Mouse (Mus musculus): ENCODE data around the gene Gcnt7.
A peak's percentile ranks its signal among the peaks of the same experiment; 100 is the strongest.

Gcnt7 gene

DNA sequence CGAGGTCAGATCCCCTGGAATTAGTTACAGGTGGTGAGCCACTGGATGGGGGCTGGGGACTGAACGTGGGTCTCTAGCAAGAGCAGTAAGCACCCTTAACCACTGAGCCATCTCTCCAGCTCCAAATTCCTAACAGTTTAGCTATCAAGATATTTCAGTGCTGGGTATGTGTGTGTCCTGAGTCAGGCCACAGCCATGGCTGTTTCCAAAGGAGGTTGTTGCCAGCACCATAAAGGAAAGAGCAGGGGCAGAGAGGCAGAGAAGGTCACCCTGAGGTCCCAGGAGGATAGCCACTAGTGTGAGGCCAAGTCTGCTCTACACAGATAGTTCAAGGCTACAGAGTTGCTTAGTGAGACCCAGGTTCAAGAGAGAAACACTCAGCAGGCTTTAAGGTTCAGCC, 2.3 kb upstream of the Gcnt7 start:
- no peak for DNase-seq (ENCODE audit: low spot score in 2 of 2)

DNA sequence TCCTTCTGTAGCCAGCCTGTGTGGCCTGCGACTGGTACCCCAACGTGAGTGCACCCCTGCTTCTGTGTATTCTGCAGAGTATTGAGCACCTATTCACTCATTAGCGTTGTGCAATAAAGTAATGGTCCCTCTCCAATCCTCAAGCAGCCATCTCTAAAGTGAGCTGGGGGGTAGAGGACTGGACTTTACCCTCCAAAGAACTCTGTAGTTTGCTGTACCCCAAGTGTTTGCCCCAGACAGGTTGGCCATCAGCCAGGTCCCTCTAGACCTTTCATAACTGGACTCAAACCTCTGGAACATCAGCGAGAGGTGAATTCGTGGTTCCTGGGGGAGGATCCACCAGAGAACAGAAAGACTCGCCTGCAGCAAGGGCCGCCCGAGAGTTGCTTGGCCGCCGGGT, 5.9 kb downstream of the Gcnt7 start:
- no peak for DNase-seq (ENCODE audit: low spot score in 2 of 2)

DNA sequence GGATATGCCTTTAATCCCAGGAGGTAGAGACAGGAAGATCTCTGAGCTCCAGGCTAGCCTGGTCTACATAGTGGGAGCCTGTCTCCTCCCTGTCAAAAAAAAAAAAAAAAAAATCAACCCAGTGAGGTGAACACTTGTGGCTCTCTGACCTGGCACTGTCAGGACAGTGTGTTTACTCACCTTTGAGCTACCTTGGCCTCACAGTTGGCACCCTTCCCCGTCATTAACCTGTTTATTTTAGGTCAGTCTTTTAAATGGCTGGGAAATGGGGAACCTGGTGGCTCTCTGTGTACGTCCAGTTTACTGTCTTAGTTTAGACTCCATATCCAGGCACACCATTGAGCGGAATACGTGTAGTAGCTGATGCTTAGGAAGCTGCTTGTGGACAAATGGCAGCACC, 6.4 kb downstream of the Gcnt7 start:
- no peak for DNase-seq (ENCODE audit: low spot score in 2 of 2)

DNA sequence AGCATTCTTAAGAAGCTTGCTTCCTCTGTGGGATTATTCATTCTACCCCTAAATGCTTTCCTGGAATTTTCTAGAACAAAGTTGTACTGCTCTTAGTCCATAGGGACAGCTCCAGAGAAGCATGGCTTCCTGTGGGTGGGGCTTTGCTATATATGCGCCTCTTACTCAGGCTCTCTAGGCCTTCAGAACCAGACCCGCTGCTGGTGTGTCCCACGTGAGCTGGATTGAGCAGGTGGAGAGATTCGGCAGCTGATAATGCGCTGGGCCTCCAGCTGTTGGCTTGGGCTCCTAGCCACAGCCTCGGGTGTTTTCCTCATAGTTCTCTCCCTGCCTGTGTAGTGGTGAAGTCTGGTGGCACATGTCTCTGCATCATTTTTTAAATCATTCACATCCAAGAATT, 7.8 kb downstream of the Gcnt7 start:
- DNase-seq (ENCODE audit: low spot score in 2 of 2) = no peak

DNA sequence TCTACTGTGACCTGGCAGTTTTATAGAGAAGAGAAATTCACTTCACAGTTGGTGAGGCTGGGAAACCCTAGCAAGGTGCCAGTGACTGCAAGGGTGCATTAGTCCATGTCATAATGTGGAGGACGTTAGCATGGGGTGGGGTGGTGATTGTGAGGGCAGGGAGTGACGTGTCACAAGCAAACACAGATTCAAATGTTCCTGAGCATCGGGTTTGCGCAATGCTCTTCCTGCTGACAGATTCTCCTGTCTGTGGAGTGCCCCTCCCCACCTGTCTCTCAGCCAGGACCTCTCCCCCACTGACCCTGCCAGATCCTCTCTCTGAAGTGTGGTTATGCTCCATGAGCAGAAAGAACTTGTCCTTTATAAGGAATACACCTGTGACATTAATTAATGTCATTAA, 10.1 kb downstream of the Gcnt7 start:
- no peak for DNase-seq (ENCODE audit: low spot score in 2 of 2)

DNA sequence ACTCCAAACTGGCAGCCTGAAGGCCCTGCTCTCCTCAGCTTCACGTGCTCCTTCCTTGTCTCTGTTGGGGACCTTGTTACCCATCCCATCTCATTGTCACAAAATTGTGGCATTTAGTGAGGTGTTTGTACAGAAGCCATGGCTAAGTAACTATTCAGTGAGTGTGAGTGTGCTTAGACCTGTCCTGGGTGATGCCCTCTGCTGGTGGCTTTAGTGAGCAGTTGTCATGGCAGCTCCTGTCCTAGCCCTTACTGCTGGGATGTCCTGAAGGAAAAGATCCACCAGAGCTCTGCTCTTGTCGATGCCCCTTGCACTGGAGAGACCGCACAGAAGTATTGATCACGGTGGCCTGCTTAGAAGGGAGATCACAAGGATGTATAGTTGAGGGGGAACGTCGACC, 11.1 kb downstream of the Gcnt7 start:
- no peak for DNase-seq (ENCODE audit: low spot score in 2 of 2)

DNA sequence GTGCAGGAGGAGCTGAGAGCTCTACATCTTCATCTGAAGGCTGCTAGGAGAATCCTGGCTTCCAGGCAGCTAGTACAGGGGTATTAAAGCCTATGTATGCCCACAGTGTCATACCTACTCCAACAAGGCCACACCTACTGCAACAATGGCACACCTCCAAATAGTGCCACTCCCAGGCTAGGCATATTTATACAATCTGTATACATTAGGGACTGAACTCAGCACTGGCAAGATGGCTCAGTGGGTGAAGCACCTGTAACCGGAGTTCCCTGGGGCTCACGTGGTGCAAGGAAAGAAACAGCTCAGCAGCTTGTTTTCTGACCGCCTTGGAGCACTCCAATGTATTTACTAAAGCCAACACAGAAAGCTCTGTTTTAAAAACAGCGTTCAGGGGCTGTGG, 12.8 kb downstream of the Gcnt7 start:
- DNase-seq (ENCODE audit: low spot score in 2 of 2) = no peak

DNA sequence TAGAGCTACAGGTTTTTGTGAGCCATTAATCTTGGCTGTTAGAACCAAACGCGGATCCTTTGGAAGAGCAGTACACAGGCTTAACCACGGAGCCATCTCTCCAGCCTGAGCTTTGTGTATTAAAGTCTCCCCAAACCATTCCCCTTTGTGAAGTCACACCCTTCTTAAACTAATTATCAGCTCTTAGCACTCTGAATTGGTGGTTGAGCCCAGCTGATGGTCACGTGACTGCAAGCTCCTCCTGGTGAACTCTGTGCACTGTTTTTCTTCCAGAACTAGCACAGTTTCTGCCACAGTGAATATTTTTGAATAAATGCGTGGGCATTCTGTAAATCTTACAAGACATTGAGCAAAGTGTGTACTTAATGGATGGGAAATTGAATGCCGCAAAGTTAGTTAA, 17.2 kb downstream of the Gcnt7 start:
- no peak for DNase-seq (ENCODE audit: low spot score in 2 of 2)

DNA sequence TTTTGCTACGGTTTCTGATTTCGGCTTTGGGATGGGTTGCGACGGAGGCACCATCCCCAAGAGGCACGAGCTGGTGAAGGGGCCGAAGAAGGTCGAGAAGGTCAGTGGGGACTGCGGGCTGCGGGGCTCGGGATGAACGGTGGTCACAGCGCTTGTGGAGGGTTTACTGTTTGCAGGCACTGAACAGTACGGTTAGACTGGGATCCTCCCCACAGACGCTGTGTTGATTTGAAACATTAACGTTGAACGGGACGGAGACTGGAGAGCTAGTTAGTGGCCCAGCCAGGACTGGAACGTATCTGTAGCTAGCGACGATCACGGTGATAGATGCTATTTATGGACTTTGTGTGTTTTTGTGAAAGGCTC, 17.8 kb downstream of the Gcnt7 start:
- no peak for DNase-seq (ENCODE audit: low spot score in 2 of 2)

DNA sequence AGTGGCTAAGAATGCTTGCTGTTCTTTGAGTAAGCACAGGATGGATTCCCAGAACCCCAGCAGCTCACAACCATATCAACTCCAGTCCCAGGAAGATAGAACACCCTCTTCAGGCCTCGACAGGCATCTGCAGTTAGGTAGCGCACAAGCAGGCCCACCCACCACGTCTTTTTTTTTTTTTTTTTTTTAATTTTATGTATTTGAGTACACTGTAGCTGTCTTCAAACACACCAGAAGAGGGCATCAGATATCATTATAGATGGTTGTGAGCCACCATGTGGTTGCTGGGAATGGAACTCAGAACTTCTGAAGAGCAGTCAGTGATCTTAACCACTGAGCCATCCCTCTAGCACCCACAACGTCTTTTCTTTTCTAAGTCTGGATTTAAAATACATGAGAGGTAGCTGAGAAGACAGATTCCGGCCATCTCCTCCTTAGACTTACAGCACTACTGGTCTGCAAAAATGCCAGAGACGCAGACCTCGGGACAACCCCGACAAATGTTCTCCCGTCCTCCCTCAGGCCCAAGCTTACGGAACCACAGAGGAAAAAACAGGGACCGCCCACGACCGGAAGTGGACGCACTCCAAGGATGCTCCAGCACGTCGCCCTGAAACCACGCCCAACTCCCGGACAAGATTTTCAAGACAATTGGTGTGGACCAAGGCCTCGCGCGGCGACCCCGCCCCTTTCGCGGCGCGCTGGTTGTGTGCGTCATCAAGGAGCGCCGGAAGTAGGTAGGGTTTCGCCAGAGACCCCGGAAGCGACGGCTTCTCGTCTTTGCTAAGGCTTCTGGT, 18.4 kb downstream of the Gcnt7 start, which contains the start of gene Rtf2:
Gene Rtf2, plus strand, starts transcription at position 714 of the 797 bp plus-strand sequence.
- DNase-seq (ENCODE audit: low spot score in 2 of 2) = peak; percentile 98 to 99

DNA sequence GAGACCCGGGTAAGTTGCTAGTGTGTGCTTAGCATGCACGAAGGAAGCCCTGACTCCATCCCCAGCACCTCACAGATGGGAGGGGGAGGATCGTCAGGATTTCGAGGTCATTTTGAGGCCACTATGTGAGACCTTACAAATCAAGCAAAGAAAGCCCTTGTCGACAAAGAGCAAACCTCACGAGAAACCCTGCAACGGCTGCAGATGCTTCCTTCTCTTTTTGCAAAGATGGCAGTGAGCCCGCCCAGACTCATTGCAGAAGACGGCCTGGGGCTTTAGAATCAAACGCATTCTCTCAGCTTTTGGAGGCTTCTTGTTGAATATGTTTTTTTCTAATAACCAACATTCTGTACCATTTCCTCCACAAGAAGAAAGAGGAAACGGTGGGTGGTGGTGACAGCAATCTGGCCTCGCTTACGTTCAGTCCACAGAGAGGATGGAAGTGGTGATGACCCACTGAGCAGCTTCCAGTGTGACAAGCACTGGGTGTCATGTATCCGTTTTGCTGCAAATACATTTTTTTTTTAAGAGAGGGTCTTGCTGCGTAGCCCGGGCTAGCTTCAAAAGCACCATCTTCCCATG, 20.9 kb downstream of the Gcnt7 start:
- no peak for DNase-seq (ENCODE audit: low spot score in 2 of 2)

DNA sequence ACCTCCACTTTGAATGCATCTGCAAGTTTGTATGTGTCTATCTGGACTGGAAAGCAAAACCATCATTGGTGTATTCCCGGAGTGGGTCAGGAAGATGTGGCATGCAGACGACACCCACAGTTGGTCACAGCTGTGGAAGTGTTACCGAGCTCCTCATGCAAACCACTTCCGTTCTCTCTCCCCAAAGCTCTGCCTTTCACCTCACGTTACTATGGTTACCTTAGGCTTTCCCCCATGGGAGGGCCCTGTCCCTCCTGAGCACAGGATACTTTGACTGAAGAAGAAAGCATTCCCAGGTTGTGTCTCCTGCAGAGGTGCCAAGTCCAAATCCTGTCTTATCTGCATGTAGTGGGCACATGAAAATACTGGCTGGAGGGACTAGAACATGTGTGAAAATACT, 24.6 kb downstream of the Gcnt7 start:
- no peak for DNase-seq (ENCODE audit: low spot score in 2 of 2)

DNA sequence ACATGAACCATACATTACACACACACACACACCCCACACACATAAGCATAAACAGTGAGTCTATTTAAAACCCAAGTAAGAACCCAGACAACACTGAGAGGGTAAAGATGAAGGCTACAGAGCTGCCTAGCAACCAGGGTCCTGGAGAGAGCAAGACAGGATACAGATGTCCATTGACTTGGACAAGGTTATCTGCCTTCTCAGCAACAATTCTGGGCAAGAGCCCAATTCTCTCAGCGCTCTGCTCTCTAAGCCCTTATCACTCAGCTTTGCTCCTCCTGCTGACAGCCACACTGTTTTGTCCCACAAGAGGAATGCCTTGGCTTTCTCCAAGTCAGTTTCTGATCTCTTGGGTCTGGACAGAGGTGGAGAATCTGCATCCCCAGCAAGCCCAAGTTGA, 27.8 kb downstream of the Gcnt7 start:
- DNase-seq (ENCODE audit: low spot score in 2 of 2) = no peak

DNA sequence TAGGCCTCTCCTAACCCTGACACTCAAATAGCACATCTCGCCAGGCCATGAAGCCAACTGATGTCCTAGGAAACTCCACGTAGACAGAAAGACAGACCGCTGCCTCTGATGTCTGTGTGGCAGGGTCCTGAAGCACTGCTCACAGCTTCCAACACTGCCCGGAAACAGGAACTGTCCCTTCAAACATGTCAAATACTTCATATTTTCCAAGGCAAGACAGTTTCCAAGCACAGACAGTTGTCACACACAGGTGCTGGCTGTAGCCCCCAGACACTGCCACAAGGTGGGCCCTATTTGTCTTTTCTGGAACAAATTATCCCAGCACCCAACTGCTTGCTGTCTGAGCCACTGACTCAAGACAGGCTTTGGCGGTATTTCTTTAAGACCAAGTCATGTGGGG, 40.2 kb downstream of the Gcnt7 start:
- no peak for DNase-seq (ENCODE audit: low spot score in 2 of 2)

DNA sequence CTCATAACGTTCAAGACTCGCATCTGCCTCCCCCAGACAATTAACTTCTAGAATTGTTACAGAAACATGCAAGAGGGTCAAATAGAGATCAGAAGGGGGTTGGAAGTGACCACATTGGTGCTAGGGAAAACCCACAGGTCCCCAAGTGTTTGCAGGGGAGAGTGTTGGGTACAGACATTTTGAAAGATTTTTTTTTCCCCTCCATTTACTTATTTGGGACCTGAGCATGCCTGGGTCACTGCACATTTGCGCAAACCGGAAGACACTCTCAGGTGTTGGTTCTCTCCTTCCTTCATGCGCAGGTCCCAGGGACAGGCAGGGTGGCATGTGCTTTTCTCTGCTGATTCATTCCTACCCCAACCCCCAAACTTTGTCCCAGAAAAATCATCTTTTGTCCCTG, 41.5 kb downstream of the Gcnt7 start:
- no peak for DNase-seq (ENCODE audit: low spot score in 2 of 2)

DNA sequence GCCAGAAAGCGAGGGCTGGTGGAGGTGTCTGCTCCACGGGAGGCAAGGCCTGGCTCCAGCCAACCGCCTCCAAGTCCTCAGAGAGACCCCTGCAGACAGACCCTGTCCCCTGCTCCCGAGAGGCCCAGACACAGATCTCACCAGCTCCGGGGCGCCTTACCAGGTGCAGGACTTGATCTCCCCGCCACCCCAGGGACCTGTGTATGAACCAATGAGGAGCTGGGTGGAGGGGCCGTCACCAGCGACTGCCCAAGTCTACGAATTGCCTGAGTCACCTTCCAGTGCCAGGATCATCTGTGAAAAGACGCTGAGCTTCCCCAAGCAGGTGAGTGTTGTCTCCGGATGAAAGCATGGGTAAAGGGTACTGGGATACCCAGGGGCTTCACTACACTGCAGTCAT, 42.2 kb downstream of the Gcnt7 start:
- no peak for DNase-seq (ENCODE audit: low spot score in 2 of 2)

DNA sequence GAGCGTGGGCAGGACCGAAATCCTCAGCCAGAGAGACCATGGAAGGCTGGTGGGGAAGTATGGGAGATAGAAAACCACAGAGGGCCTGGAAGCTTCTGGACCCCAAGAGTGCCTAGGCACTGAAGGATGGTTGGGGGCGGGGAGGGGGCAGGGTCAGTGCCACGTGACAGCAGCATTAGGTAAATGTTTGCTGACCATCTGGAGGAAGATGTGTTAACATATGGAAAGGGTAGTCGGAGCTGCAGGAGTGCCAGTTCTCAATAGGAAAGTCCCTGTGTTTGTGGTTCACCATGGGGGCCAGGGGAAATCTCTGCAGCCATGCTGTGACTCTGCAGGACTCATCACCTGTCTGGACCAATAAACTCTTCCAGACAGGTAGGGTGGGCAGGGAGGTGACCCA, 44.5 kb downstream of the Gcnt7 start:
- DNase-seq (ENCODE audit: low spot score in 2 of 2) = no peak

DNA sequence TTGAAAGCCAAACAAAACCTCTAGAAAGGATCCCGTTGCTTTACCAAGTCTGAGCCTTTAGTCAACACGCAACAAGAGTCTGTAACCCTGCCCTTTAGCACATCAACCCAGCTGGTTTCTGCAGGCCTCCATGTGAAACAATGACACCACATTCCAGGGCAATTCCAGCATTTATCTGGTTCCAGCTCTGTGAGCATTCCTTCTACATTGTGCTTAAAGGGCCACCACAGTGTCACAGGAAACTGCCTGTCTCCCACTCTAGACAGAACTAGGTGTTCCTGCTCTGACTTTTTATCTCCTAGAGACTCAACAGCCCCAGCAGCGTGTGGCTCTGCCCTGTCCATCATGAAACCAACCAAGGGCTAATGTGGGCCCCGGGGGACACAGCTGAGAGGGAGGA, 45.1 kb downstream of the Gcnt7 start:
- no peak for DNase-seq (ENCODE audit: low spot score in 2 of 2)

DNA sequence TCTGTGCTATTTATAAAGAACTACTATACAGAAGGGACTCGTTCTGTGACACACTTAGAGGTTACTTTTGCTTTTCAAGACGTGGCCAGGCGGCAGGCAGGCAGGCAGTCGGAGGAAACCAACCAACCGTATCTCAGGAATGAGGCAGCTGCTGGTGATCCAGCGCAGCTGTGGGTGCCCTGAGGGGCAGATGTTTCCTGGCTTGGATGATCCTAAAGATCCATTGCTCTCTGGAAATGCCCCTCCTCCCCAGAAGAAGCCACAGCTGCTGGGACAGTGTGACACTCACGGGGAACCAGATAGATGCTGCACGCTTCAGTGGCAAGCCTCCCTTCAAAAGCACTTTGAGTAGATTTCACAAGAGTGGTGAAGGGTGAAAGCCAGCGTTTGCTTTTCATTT, 45.9 kb downstream of the Gcnt7 start:
- no peak for DNase-seq (ENCODE audit: low spot score in 2 of 2)

DNA sequence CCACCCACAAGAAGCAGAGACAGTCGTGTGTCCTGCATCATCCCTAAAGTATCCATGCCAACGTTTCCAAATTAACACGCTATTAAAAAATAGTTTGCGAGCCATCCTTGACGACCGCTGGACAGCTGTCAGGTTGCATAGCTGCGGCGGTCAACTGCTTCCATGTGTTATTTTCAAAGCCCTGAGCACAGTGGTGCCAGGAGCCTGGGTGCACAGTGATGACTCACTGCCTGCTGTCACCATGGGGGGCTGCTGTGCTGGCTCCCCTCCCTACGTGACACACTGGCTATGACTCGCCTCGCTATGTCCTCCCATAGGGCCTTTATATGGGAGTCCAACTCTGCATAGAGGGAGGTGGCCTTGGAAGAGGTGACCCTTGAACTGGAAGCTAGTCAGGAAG, 47.3 kb downstream of the Gcnt7 start:
- no peak for DNase-seq (ENCODE audit: low spot score in 2 of 2)

DNA sequence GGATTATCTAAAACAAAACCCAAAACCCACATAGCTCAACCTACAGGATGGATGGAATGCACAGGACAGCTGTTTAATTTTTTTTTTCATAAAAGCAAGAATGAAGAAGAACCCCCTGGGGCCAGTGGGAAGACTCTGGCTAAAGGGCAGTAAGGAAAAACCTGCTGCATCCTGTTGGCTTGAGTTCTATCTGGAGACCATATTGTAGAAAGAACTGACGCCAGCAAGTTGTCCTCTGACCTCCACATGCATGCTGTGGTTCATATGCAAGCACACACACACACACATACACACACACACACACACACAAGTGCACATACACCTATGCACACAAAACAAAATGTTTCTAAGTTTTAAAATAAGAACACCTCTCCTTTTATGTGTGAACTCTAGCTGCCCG, 47.7 kb downstream of the Gcnt7 start:
- no peak for DNase-seq (ENCODE audit: low spot score in 2 of 2)

DNA sequence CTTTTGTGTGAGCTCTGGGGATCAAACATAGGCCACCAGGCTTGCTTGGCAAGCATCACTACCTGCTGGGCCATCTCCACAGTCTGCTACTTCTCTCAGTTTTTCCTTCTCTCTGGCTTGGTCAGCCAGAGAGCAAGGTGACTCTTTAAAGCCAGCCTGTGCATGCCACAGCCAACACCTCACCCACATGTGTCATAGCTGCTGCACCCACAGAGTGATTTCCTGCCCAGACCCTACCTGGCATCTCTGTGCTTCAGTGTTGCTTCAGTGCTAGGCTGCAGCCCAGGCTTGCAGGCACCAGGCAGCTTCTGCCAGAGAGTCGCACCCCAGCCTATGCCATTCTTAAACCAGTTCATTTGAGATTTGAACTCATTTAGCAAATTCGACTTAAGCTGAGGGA, 50.9 kb downstream of the Gcnt7 start:
- peak in 1 of 2 experiments; percentile 40 for DNase-seq (ENCODE audit: low spot score in 2 of 2)

DNA sequence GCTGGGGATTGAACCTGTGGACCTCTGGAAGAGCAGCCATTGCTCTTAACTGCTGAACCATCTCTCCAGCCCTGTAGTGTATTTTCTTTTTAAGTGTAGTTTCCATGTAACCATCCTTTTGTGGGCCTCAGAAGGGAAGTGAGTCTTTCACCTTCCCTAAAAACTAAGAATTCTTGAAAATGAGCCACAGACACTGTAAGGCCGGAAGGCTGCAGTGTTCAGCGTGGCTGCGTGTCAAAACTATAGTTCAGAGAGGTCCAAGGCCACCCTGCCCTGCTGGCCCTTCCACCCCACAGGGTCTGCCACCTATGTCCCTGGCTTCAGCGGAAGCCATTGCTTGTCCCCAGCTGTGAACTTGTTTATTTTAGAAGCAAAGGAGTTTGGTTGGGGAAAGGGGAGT, 52.2 kb downstream of the Gcnt7 start:
- DNase-seq (ENCODE audit: low spot score in 2 of 2) = no peak

DNA sequence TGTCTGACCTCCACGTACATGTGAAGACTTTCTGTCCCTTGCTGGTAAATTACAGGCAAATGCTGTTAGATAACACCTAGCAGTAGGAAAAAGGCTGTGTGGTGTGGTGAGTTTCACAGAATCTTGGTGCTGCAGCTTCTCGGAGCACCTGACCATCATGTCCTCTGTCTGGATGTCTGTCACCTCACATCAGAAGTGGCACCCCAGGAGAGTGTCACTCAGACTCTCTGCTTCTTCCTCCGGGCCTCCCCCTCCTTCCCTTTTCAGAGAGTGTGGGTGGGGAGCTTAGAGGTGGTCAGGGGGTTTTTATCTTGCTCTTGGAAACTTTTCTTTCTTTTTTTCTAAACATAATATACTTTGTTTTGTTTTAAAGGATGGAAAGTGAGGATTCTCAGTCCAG, 53.4 kb downstream of the Gcnt7 start:
- no peak for DNase-seq (ENCODE audit: low spot score in 2 of 2)

Data from urinary bladder, adult 18-20 months (tissue).